Mouse (Mus musculus): ENCODE results near the gene Gm20388.

- TF ChIP-seq CTCF (IDR thresholded peaks at IDR 0.05; ENCODE audit: low read depth) (peak; percentile 97), EP300 (optimal IDR thresholded peaks at IDR 0.05) (no peak)
These were observed 885.4 kb downstream of the Gm20388 start for GRCm38 (mm10) chr8:120795944-120796635.
